Mouse (Mus musculus) Muller cell, postnatal 12 days (primary cell): ENCODE measurements around the gene Mink1.

Experiments
- DNase-seq: peaks from one replicate; pipeline ENCODE4 v3.0.0-alpha.2; 2015; ENCODE audit errors: inconsistent ontology term

The Mink1 gene

GRCm38 (mm10) chr11:70653345-70654197, 90.9 kb downstream of the Mink1 start:
- peak; percentile 80 for DNase-seq

GRCm38 (mm10) chr11:70654198-70654922, 91.7 kb downstream of the Mink1 start, which contains the start of gene Pfn1:
Gene Pfn1 (minus strand): TSS chr11:70654644.
- peak; percentile 94 for DNase-seq

- DNase-seq: peak; percentile 96
Measured at GRCm38 (mm10) chr11:70654923-70655570, 92.4 kb downstream of the Mink1 start.

GRCm38 (mm10) chr11:70655571-70656455, 93.1 kb downstream of the Mink1 start:
- DNase-seq: peak; percentile 72

- no peak for DNase-seq
Measured at GRCm38 (mm10) chr11:70656456-70656927, 93.8 kb downstream of the Mink1 start.

- DNase-seq: no peak
Measured at GRCm38 (mm10) chr11:70656964-70657363, 94.3 kb downstream of the Mink1 start, which contains the start of gene Eno3. Gene Eno3 (plus strand): TSS chr11:70657202.

GRCm38 (mm10) chr11:70657573-70657972, 94.9 kb downstream of the Mink1 start:
- no peak for DNase-seq

GRCm38 (mm10) chr11:70657991-70658390, 95.3 kb downstream of the Mink1 start:
- no peak for DNase-seq

GRCm38 (mm10) chr11:70658521-70658920, 95.8 kb downstream of the Mink1 start:
- no peak for DNase-seq

GRCm38 (mm10) chr11:70658942-70659341, 96.3 kb downstream of the Mink1 start:
- DNase-seq: no peak

GRCm38 (mm10) chr11:70660571-70660970, 97.9 kb downstream of the Mink1 start:
- DNase-seq: no peak

- no peak for DNase-seq
Measured at GRCm38 (mm10) chr11:70663101-70663500, 100.4 kb downstream of the Mink1 start.

GRCm38 (mm10) chr11:70663957-70664356, 101.3 kb downstream of the Mink1 start:
- no peak for DNase-seq
